Mouse (Mus musculus) retina, adult 2 months (tissue): ENCODE measurements around the gene Ccdc102a.

Experiments used
- DNase-seq: peaks from one replicate; pipeline ENCODE4 v3.0.0-alpha.2; 2012; ENCODE audit warnings: low read depth, low spot score

Gene Ccdc102a

GRCm38 (mm10) chr8:94922176-94922575, 4.3 kb upstream of the Ccdc102a start:
- no peak for DNase-seq

GRCm38 (mm10) chr8:94919256-94919655, 1.4 kb upstream of the Ccdc102a start:
- DNase-seq, result no peak

- no peak for DNase-seq
These were observed 546 bp downstream of the Ccdc102a start for GRCm38 (mm10) chr8:94917352-94917751.

- no peak for DNase-seq
These were observed 956 bp downstream of the Ccdc102a start for GRCm38 (mm10) chr8:94916960-94917324.

- DNase-seq, result no peak
These were observed 1.5 kb downstream of the Ccdc102a start for GRCm38 (mm10) chr8:94916311-94916959.

GRCm38 (mm10) chr8:94914701-94915101, 3.2 kb downstream of the Ccdc102a start:
- no peak for DNase-seq

- no peak for DNase-seq
These were observed 3.6 kb downstream of the Ccdc102a start for GRCm38 (mm10) chr8:94914256-94914655.

GRCm38 (mm10) chr8:94913061-94913660, 4.7 kb downstream of the Ccdc102a start:
- DNase-seq, result no peak

GRCm38 (mm10) chr8:94908847-94909246, 9.1 kb downstream of the Ccdc102a start:
- DNase-seq, result peak; percentile 60

- DNase-seq, result no peak
These were observed 10.2 kb downstream of the Ccdc102a start for GRCm38 (mm10) chr8:94907591-94908300.

- DNase-seq, result no peak
These were observed 13.3 kb downstream of the Ccdc102a start for GRCm38 (mm10) chr8:94904450-94905175.

GRCm38 (mm10) chr8:94903709-94904108, 14.2 kb downstream of the Ccdc102a start:
- DNase-seq, result no peak

- no peak for DNase-seq
These were observed 16.9 kb downstream of the Ccdc102a start for GRCm38 (mm10) chr8:94901031-94901430.

GRCm38 (mm10) chr8:94900617-94901016, 17.3 kb downstream of the Ccdc102a start:
- DNase-seq, result no peak

- no peak for DNase-seq
These were observed 18.6 kb downstream of the Ccdc102a start for GRCm38 (mm10) chr8:94899262-94899661.

- no peak for DNase-seq
These were observed 25.0 kb downstream of the Ccdc102a start for GRCm38 (mm10) chr8:94892917-94893316.

- no peak for DNase-seq
These were observed 29.4 kb downstream of the Ccdc102a start for GRCm38 (mm10) chr8:94888383-94889036.

- no peak for DNase-seq
These were observed 37.2 kb downstream of the Ccdc102a start for GRCm38 (mm10) chr8:94880742-94881141.

GRCm38 (mm10) chr8:94876820-94877219, 41.1 kb downstream of the Ccdc102a start:
- no peak for DNase-seq

- peak; percentile 80 for DNase-seq
These were observed 41.6 kb downstream of the Ccdc102a start, which contains the start of gene Dok4 for GRCm38 (mm10) chr8:94876197-94876730. Dok4 (minus strand) TSS chr8:94876330.

GRCm38 (mm10) chr8:94875871-94876150, 42.1 kb downstream of the Ccdc102a start:
- no peak for DNase-seq
